Mouse (Mus musculus): Measurements from ENCODE around the gene Pkd1l1. TPM values are rescaled to one million over a fixed set of nuclear protein-coding genes. Genes with fewer than 3 reads are reported as not detected.

The Pkd1l1 gene
- not detected in 2 replicates for polyA plus RNA-seq (2021; fragmentation: Nextera tagmentation)
- long read RNA-seq, experiment 1 = 0 reads
- long read RNA-seq, experiment 2, partial matches to known transcripts = 0 of 1 reads
- long read RNA-seq, experiment 2, other reads (novel, unspliced or antisense) = 1 of 1 reads

DNA sequence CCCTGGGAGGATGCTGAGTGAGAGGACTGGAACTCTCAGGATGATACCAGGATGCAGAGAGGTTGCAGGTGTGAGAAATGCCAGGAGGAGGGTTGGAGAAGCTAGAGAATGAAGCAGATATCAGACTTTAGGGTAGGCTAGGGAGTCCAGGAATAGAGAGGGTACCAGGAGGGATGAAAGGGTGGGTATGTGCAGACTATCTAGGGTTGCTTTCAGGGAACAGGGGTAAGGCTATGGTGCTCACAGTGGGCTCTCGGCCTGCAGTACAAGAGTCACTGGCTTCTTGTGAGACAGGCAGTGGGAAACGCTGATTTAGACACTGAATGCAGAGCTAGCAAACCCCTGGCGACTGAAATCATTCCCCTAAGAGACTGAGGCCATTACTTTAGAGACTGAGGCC, at the start of gene Pkd1l1:
Pkd1l1 (minus strand) TSS at position 101 of the 400 bp plus-strand sequence.

GRCm38 (mm10) chr11:9010853-9011339, 37.8 kb upstream of the Pkd1l1 start, which contains the start of gene Hus1:
Gene Hus1 (minus strand): TSS chr11:9011191.

Other genes with a start within 250 kb of the Pkd1l1 start
- gene Hus1, start 37.9 kb upstream of the Pkd1l1 start, polyA plus RNA-seq (2021; fragmentation: Nextera tagmentation) = 4.9 and 6.1 TPM in 2 replicates
- 1.0 and 1.3 TPM in 2 replicates for gene Gm11992, start 75.3 kb upstream of the Pkd1l1 start, polyA plus RNA-seq (2021; fragmentation: Nextera tagmentation)
- 0.17 and 0.21 TPM in 2 replicates for gene Sun3, start 75.7 kb upstream of the Pkd1l1 start, polyA plus RNA-seq (2021; fragmentation: Nextera tagmentation)
- 4.2 and 4.9 TPM in 2 replicates for gene Upp1, start 144.8 kb upstream of the Pkd1l1 start, polyA plus RNA-seq (2021; fragmentation: Nextera tagmentation)
- gene Abca13, start 218.7 kb upstream of the Pkd1l1 start, polyA plus RNA-seq (2021; fragmentation: Nextera tagmentation) = 0.01 TPM in 1 of 2 replicates, not detected in the other

All from left cerebral cortex, adult 6 months (tissue).